Mouse (Mus musculus) monocyte, adult 5-6 weeks (primary cell): ENCODE data around the gene Vmn2r18. TPM values are rescaled to one million over a fixed set of nuclear protein-coding genes. Genes with fewer than 3 reads are reported as not detected.

Source experiments
- ATAC-seq: fragments of 153-309, 156-312 bp; replicated peaks from 2 replicates; pipeline ENCODE4 v1.8.0; 2017; ENCODE audit warnings: mild to moderate bottlenecking; ENCODE audit not compliant: low TSS enrichment, insufficient number of reproducible peaks, severe bottlenecking, poor library complexity, low FRiP score
- total RNA-seq: library from RNA; stranded (forward); fragments of 200-1000, 200-491, 200-594 nt; gene quantifications from 3 replicates; pipeline ENCODE4 v1.2.3, GENCODE M21; 2017

Vmn2r18 gene
- not detected in 3 replicates for total RNA-seq

- no peak for ATAC-seq
Observed at GRCm38 (mm10) chr5:151605921-151606320, at the start of gene Vmn2r18. Gene Vmn2r18 (minus strand): TSS chr5:151606021.

GRCm38 (mm10) chr5:151651411-151651784 is 45.6 kb upstream of the Vmn2r18 start:
- ATAC-seq = no peak

- peak; percentile 98 for ATAC-seq
Observed at GRCm38 (mm10) chr5:151650700-151651410, 45.0 kb upstream of the Vmn2r18 start, which contains the start of gene Rfc3. Gene Rfc3 (minus strand): TSS chr5:151651242.

GRCm38 (mm10) chr5:151644845-151645244 is 39.0 kb upstream of the Vmn2r18 start:
- 0 out of 2 replicates have a peak, but pooled peaks have one; percentile 42 for ATAC-seq

GRCm38 (mm10) chr5:151642867-151643266 is 37.0 kb upstream of the Vmn2r18 start:
- no peak for ATAC-seq

- no peak for ATAC-seq
Observed at GRCm38 (mm10) chr5:151642102-151642501, 36.3 kb upstream of the Vmn2r18 start.

- ATAC-seq = no peak
Observed at GRCm38 (mm10) chr5:151601696-151602095, 4.1 kb downstream of the Vmn2r18 start.

Other genes with a start within 250 kb of the Vmn2r18 start
- not detected in 3 replicates for gene Gm42906, start 177.9 kb downstream of the Vmn2r18 start, total RNA-seq
- gene Rfc3, start 45.2 kb upstream of the Vmn2r18 start, total RNA-seq = 18.7 to 24.4 TPM (median 21.7 TPM) in 3 replicates